Mouse (Mus musculus) hindlimb bud, embryonic 11.5 days (tissue): ENCODE data around the gene Hist1h2ao.
"Not testable (repeated sequence)": the region's sequence is repeated elsewhere in the genome, so short reads cannot be mapped to it uniquely, and the experiment has no call there.

ENCODE experiments used
- DNase-seq: peaks from one replicate; pipeline ENCODE4 v3.0.0-alpha.2; 2012; ENCODE audit warnings: low read depth, low spot score; ENCODE audit errors: extremely low spot score

Gene Hist1h2ao

DNA sequence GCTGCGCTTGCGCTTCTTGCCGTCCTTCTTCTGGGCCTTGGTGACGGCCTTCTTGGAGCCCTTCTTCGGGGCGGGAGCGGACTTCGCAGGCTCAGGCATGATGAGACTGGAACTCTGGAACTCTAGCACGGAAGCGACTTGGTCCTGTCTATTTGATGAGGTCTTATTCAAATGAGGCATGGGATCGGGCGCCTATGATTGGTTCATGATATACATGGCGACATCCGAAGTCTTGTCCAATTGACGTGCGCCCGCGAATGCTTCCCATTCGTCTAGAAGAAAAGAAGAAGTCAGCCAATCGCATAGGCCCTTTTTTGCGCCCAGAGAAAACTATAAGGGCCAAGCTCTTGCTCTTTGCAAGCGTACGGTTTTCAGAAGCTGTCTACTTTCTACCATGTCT lies at the start of gene Hist1h2ao, which contains the start of gene Hist1h2bq:
Hist1h2ao (plus strand) TSS at position 393 of the 400 bp plus-strand sequence.
Hist1h2bq (minus strand) TSS at position 125 of the 400 bp plus-strand sequence.
- DNase-seq = not testable (repeated sequence)

DNA sequence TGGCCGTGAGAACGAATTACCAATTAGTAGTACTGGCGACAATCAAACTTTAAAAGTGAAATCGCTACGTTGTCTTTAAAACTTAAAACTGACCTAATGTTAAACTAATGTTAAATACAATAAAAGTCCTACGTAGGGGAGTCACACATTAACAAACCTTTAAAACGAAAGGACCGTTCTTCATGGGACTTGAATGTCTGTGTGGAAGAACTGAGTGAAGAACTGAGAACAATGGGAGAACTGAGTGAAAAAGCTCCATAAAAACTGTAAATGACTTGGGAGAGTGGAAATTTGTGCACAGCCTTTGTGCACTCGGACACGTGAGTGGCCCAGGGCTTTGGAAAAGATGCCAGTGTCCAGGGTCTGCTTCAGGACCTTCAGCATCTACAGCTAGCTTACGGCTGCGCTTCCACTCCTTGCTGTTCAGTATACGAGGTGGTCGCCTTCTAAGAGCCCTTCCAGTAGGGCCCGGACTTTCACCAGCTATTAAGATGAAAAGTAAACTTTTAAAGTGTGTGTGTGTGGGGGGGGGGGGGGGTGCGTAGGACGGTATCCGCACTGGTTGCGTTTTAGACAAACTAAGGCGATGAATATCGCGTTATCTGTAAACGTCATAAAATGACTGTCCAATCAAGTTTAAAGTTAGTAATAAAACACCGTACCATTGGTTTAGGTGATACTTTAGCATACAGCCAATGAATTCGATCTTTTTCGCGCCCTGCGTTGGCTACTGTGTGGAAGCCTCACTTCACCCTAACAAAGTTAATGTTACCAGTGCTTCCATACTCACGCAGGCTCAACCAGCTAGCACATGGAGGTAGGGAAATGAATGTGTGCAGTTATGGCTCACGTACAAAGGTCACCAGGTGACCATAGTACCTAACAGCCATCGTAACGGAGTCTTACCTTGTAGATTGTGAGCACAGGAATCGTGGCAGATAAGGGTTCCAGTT lies 31.2 kb upstream of the Hist1h2ao start:
- peak; percentile 92 for DNase-seq

DNA sequence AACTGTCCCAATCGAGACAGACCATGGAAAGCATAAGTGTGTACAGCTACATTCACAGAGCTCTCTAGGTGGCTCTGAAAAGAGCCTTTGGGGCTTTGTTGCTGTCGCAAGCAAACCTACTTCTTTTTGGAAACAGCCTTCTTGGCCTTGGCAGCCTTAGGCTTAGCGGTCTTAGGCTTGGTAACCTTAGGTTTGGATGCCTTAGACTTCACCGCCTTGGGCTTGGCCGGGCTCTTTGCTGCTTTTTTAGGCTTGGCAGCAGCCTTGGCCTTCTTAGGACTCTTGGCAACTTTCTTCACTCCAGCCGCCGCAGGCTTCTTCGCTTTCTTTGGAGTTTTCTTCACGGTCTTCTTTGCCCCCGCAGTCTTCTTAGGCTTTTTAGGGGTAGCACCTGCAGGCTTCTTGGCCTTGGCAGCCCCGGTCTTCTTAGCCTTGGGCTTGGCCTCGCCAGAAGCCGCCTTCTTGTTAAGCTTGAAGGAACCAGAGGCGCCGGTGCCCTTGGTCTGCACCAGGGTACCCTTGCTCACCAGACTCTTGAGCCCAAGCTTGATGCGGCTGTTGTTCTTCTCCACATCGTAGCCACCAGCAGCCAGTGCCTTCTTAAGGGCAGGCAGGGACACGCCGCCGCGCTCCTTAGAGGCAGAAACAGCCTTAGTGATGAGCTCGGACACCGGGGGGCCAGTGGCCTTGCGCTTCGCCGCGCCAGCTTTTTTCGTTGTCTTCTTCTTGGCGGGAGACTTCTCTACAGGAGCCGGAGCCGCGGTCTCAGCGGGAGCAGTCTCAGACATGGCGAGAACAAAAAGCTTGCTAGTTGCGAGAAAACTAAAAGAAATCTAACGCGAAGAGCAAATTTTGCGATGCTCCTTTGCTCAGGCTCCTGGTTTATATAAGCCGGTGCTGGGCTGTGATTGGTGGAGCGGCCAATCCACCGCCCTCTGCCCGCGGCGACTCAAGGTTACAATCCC lies 30.2 kb upstream of the Hist1h2ao start, which contains the start of gene Hist1h1b:
Hist1h1b (minus strand) TSS at position 859 of the 965 bp plus-strand sequence.
- DNase-seq = peak; percentile 78

DNA sequence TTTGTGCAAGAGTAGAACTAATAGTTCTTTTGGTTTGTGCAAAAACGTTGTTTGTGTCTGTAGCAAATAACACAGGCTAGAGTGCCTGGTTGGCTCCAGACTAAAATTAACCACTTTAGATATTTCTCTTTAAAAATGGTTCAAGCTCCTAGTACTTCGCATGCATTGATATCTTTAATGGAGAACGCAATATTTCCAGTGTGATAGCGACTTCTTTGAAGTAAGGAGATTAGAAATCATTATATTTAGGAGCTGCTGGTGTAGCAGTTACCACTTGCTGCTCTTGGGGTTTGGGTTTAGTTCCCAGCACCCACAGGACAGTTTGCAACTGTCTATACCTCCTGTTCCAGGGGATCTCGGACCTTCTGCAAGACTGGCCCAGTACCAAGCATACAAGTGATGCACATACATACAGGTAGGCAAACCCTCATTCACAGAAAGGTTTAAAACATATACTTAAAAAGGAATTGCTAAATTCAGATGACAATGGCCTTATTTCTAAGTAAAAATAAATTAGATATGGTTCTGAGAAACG lies 29.2 kb upstream of the Hist1h2ao start:
- no peak for DNase-seq

DNA sequence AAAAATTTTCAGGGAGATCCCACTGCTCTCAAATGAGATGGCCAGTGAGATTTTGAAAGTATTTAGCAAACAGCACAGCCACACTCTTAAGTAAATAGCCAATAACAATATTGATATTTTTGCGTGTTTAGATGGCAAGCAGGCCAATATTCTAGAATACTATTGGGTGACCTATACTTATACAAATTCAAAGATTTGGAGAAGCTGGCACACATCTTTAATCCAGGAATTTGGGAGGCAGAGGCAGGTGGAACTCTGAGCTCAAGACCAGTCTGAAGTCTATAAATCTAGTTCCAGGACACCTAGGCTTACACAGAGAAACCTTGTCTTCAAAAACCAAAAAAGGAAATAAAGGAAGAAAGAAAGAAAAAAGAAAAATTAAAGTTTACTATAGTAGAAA lies 28.6 kb upstream of the Hist1h2ao start:
- DNase-seq = no peak

DNA sequence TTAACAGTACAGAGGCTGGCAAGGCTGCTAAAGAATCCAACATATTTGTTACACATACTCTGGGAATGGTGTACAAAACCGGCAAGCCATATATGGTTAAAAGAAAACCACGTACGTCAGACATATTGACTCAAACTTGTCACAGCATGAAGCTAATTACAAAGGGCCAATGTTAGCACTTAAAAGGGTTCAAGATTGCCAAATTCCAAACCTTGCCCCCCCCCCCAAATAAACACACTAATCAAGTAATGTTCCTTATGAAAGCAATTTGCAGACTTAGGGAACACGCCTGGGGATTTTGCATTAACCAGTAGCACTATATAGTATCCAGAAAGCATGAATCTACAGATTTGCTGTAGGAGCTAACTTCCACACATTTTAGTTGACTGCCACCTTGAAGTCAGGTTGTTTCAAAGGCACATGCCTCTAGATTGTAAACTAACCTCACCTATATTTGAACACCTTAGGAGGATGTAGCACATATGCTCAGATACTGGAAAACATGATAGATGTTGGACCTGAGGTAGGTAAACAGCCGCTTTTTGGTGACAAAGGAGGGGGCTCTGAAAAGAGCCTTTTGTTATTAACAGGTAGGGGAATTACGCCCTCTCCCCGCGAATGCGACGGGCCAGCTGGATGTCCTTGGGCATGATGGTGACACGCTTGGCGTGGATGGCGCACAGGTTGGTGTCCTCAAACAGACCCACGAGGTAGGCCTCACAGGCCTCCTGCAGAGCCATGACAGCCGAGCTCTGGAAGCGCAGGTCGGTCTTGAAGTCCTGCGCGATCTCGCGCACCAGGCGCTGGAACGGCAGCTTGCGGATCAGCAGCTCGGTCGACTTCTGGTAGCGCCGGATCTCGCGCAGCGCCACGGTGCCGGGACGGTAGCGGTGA lies 27.7 kb upstream of the Hist1h2ao start:
- DNase-seq = peak; percentile 79

DNA sequence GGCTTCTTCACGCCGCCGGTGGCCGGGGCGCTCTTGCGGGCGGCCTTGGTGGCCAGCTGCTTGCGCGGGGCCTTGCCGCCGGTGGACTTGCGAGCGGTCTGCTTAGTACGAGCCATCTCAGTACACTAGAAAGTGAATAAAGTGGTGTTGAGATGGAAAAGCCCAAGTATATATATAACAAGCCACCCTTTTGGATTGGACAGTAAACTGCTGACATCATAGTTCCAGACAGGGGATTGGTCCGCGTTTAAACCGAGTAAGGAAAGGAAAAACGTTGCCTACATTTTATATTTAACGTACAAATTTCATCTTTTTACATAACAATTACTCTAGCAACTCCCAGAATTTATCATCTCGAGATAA lies 27.0 kb upstream of the Hist1h2ao start, which contains the start of gene Hist1h3i:
Hist1h3i (minus strand) TSS at position 116 of the 363 bp plus-strand sequence.
- peak; percentile 96 for DNase-seq

DNA sequence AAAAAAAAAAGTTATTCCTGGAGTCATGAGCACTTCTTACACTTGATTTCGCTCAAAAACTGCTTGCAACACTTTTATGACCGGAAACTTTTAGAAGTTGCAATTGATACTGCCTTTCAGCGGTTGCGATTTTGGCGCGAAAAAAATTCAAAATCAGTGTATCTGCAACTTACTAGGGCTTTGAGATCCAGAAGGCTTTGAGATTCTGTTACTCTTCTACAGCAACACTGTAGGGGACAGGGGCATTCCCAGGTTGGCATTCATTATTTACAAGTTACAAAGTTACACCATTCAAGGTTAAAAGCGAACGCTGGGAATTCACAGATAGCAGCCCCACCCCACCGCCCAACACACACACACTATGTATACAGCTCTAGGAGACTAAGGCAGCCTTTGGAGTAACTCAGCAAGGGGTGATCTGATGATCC lies 26.5 kb upstream of the Hist1h2ao start:
- DNase-seq = no peak

DNA sequence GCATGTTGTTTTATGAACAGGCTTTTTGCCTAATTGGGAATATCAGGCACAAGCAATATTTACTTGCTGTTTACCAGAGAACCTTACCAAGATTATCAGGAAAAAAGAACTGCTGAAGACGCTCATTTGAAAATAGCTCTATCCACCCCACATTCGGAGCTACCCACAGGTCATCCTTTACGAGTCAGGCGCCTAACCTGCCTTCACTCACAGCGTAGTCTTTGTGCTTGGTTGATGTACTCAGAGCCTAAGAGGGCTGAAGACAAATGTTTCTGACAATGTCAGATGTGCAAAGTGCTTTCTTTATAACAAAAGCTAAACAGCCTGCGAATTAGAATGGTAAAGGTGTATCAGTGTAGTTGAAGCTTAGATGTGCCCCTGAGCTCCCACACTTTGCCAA lies 26.0 kb upstream of the Hist1h2ao start:
- no peak for DNase-seq

DNA sequence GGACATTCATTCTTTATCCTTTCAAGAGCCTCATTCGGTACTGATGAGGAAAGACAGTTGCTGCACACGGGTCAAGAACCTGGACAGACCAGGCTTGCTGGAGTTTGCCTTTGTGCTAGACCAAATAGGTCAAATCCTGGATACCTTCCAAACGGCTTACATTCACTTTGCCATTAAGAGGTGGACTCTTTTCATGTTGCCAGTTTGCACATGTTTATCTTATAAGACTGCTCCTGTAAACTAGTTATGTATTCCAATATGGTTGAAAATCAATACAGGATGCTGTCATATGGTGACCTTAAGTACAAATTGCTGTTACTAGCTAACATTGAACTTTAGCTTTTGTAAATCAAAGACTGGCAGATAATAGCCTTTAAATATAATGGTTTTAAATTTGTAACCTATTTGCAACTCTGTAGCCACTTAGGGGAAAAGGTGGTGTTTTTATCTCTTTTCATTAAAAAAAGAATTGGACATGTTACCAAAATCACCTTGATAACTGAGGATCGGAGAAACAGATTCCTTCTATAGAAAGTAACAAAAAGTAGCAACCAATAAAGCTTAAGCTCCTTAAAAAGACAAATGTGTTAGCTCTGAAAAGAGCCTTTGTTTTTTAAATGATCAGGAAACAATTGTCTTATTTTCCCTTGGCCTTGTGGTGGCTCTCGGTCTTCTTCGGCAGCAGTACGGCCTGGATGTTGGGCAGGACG lies 23.9 kb upstream of the Hist1h2ao start:
- DNase-seq = peak; percentile 82

DNA sequence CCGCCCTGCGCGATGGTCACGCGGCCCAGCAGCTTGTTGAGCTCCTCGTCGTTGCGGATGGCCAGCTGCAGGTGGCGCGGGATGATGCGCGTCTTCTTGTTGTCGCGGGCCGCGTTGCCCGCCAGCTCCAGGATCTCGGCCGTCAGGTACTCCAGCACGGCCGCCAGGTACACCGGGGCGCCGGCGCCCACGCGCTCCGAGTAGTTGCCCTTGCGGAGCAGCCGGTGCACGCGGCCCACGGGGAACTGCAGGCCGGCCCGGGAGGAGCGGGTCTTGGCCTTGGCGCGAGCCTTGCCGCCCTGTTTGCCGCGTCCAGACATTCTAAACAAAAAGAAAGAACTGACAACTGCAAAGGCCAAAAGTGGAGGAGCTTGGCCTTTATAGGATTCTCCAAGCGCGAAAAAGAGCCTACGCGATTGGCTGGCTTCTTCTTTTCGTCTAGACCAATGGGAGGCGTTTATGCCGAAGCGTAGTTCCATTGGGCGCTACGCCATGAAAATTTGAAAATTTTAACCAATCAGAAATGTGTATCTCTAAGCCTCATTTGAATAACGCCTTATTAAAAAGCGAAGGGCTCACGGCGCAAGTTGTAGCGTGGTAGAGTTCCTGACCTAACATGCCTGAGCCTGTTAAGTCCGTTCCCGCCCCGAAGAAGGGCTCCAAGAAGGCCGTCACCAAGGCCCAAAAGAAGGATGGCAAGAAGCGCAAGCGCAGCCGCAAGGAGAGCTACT lies 23.2 kb upstream of the Hist1h2ao start, which contains the start of the genes Hist1h2an and Hist1h2bp:
Hist1h2an (minus strand) TSS at position 320 of the 731 bp plus-strand sequence.
Hist1h2bp (plus strand) TSS at position 563 of the 731 bp plus-strand sequence.
- DNase-seq = peak; percentile 98

DNA sequence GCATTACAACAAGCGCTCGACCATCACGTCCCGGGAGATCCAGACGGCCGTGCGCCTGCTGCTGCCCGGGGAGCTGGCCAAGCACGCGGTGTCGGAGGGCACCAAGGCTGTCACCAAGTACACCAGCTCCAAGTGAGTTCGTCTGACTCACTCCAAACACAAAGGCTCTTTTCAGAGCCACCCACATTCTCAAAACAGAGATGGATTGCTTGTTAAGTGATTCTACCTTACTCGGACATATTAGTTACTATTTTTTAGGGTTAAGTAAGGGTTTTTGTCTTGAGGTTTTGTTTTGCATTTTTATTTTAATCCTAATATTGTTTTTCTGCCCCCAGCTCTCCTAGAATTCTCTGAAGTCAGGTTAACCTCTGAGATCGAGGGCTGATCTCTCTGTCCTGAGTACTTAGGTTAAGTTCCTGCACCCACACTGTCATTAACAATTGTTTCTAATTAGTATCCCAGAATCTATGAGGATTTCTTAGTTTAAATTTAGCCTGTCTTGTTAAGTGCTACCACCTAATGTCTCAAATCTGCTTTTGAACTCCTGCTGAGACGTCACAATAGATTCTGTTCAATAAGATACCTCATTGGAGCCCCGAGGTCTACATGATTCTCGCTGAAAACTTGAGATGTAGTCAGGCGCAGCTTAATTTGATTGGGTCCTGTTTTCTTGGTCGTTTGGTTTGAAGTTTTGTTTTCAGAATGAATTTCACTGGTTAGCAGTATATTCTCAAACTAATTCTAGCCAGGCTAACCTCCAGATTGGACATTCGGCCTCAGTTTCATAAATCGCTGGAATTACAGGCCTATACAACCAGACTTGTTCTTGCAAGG lies 22.3 kb upstream of the Hist1h2ao start:
- DNase-seq = no peak

DNA sequence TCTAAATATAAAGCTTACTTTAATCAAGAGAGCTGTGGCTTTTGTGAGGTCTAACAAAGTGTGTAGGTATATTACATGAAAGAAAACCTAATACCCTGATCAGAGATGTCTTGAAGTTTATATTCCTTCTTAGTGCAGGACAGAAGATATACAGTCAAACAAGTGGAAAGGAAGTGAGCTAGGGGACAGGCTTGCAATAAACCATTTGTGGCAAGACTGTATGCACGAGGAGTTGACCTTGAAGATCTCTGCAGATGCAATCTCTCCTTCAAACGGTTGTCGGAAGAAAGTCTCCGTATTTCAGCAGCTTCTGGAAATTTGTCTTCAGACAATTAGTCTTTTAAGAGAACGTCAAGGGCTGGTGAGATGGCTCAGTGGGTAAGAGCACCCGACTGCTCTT lies 20.3 kb upstream of the Hist1h2ao start:
- DNase-seq = no peak

DNA sequence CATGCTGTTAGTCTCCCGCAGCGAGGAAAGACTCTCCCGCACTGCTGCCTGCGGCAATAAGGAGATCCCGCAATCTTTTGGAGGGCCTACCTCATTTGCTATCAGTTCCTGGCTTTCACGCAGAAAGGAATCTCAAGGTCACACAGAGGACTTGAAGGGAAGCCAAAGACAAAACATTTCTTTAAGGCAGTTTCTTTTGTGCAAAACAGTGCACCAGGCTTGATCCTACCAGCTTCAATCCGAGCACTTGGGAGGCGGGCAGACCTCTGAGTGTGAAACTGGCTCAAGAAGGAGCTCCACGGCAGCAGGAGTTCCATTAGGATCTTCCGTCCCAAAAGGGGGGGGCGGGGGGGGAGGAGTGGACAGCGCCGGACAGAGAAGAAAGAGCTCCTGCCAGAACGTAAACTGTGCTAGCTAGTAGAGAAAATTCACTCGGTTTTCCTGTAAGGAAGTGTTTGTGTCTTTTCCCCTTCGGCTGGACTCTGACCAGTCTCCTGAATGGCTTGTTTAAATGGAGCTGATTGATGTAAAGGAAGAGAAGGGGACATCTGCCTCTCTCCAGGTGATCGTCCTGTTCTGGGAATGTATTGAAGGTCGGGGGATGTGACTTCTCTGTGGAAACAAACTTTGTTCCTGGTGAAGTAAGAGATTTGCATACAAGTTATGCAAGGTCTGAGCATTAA lies 19.5 kb upstream of the Hist1h2ao start:
- DNase-seq = no peak

DNA sequence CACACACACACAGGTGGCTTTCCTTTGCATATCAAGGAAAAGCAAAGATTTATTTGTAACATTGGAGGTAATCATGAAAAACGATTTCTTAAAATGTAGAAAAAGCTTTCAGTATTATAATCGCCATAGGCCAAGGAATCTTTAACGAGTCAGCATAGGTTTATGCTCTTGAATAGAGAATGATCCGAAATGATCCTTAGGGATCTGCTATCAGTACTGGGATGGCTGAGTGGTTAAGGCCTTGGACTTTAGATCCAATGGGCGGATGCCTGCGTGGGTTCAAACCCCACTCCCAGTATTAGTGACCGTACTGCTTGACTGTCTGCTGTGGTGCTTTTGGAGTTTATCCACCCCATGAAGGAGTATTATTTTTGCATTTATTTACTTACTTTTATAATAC lies 14.7 kb upstream of the Hist1h2ao start:
- DNase-seq = no peak

DNA sequence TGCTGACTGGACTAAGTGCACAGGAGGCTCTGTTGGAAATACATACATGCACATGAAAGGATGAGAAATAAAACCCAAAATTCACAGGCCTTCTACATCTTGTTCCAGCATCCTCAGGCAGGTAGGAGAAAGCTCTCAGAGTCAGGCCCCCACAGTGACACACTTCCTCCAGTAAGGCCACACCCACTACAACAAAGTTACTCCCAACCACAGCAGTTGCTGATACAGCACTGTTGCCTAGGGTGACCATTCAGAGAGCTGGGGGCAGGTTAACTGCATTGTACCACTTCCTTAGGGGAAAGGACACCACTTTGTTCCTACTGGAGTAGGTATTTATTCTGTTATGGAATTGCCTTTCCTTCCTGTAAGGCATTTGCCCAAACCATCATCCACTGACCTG lies 13.1 kb upstream of the Hist1h2ao start:
- not testable (repeated sequence) for DNase-seq

DNA sequence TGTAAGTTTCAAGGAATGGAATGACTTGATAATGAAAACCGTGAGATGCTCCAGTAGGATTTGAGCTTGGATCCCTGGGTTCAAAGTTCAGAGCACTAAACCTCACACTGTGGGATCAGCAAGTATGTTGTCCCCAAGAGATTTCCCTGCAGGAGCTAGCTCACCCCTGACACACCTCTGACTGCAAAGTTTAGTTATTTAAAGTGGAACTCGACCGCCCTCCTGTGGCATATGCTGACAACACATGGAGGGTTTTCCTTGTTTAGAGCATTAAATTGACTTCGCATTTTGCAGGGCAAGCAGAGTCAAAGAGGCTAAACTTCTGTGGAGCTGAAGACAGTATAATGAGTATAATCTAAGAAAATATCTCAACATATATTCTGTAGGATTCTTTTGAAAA lies 7.2 kb upstream of the Hist1h2ao start:
- not testable (repeated sequence) for DNase-seq
